ENCODE assay signal across 31 mouse cellular contexts in the genomic region with DNA sequence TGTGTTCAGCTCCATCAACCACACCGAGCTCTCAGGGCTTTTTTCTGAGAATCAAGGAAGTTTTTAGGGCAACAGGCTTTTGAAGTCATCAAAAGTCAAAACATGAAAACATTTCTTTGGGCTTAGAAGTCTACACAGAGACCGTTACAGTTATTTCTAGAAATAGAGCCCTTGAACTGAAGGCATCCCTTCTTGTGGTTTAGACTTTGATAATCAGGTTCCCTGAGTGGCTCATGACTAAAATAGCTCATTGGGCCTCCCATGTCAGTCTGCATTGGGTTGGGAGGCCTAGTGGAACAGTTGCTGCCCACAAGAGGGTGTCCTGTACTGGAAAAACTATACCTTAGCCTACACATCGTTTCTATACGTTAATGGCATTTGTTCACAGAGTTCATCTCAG.
DNase-seq lines count a peak whose midpoint lies in the region; ATAC-seq and TF ChIP-seq lines count a peak whose summit lies in the region.
"Had no signal": no experiment of that assay in that cellular context is flagged by ENCODE, and none has a peak within 500 bp of the region (broad histone marks: within the 10 kb centered on the region; RNA-seq: fewer than 3 reads in every experiment).

No protein-coding gene starts in this region.

- 68% methylated on average over 4 of the region's 4 CpGs for WGBS in heart, embryonic 12.5 days
- WGBS in heart, embryonic 10.5 days: 68% methylated on average over 4 of the region's 4 CpGs
- WGBS in heart, postnatal 0 days: 53% methylated on average over 4 of the region's 4 CpGs
- WGBS in heart, embryonic 11.5 days (ENCODE audit: insufficient replicate concordance): 71% methylated on average over 4 of the region's 4 CpGs
- WGBS in cerebellum, adult 2 months: 98% methylated on average over 4 of the region's 4 CpGs

- peak; percentile 32 for TF ChIP-seq CTCF in heart, postnatal 0 days (IDR thresholded peaks at IDR 0.05; ENCODE audit: low read depth)
- no peak for TF ChIP-seq CTCF in cerebellum, adult 2 months (IDR thresholded peaks at IDR 0.05; ENCODE audit: borderline replicate concordance, insufficient read depth, low read depth, low read length)

- TF ChIP-seq EP300 in heart, postnatal 0 days (IDR thresholded peaks at IDR 0.05; ENCODE audit: low read depth): no peak

- TF ChIP-seq POLR2A in cerebellum, adult 2 months (IDR thresholded peaks at IDR 0.05; ENCODE audit: borderline replicate concordance, insufficient read depth, low read length): no peak

- H3K4me3 ChIP-seq in heart, embryonic 12.5 days: no peak overlapping the region
- H3K4me3 ChIP-seq in heart, embryonic 10.5 days: no peak overlapping the region
- H3K4me3 ChIP-seq in heart, postnatal 0 days (ENCODE audit: low read depth, low read length): no peak overlapping the region
- H3K4me3 ChIP-seq in heart, embryonic 11.5 days (ENCODE audit: low read depth, low read length): no peak overlapping the region
- H3K4me3 ChIP-seq in cerebellum, adult 2 months (replicated peaks; ENCODE audit: insufficient read depth, low read depth, low read length): no peak overlapping the region
- H3K4me3 ChIP-seq: erythroblast, embryonic 14.5 days; gastrocnemius, adult 2 months; hindbrain, embryonic 12.5 days; limb, embryonic 10.5 days; limb, embryonic 15.5 days; liver, embryonic 13.5 days; megakaryocyte, embryonic 14.5 days; stomach, embryonic 15.5 days had no signal

- H3K27me3 ChIP-seq in heart, embryonic 12.5 days (replicated peaks): no peaks in the 10 kb centered on the region
- no peaks in the 10 kb centered on the region for H3K27me3 ChIP-seq in heart, embryonic 10.5 days (ENCODE audit: insufficient read depth, poor library complexity, severe bottlenecking)
- H3K27me3 ChIP-seq in heart, postnatal 0 days (ENCODE audit: control insufficient read depth, insufficient read depth, low read length): no peaks in the 10 kb centered on the region
- H3K27me3 ChIP-seq in heart, embryonic 11.5 days (ENCODE audit: control insufficient read depth, insufficient read depth, low read length): no peaks in the 10 kb centered on the region
- H3K27me3 ChIP-seq in cerebellum, adult 2 months (ENCODE audit: control insufficient read depth, insufficient read depth, low read length): no peaks in the 10 kb centered on the region
- H3K27me3 ChIP-seq: hindbrain, embryonic 12.5 days; limb, embryonic 15.5 days; liver, embryonic 13.5 days; megakaryocyte, embryonic 14.5 days; stomach, embryonic 15.5 days had no signal

- DNase-seq in heart, embryonic 10.5 days (ENCODE audit: low spot score): no peak
- DNase-seq in heart, postnatal 0 days (ENCODE audit: low spot score): no peak
- peak; percentile 64 for DNase-seq in CD4-positive helper T cell, adult 2 months (ENCODE audit: low read depth, low spot score)
- no peak for DNase-seq in cerebellum, adult 2 months
- DNase-seq in gastrocnemius, postnatal 25 days: no peak
- DNase-seq: adrenal gland, adult 8-10 months; cerebellum, adult 11 months; cerebellum, adult 9-11 months; gastrocnemius, adult 2 months; heart, postnatal 14 days; kidney, adult 9 months; kidney, postnatal 14 days; layer of hippocampus, adult 9-11 months; liver, embryonic 13.5 days; lung, adult 18-20 months; lung, postnatal 4 days; midbrain, embryonic 14.5 days; right cerebral cortex, postnatal 25 days had no signal

- H3K4me2 ChIP-seq in heart, embryonic 12.5 days: no peak overlapping the region
- H3K4me2 ChIP-seq in heart, postnatal 0 days (ENCODE audit: low read depth, low read length): no peak overlapping the region
- H3K4me2 ChIP-seq in heart, embryonic 11.5 days: no peak overlapping the region
- H3K4me2 ChIP-seq: hindbrain, embryonic 12.5 days; limb, embryonic 15.5 days; liver, embryonic 13.5 days; stomach, embryonic 15.5 days had no signal

- no peak overlapping the region for H3K9ac ChIP-seq in heart, embryonic 12.5 days
- no peak overlapping the region for H3K9ac ChIP-seq in heart, postnatal 0 days (replicated peaks; ENCODE audit: low read depth, low read length)
- no peak overlapping the region for H3K9ac ChIP-seq in heart, embryonic 11.5 days (ENCODE audit: low read depth, low read length)
- H3K9ac ChIP-seq: hindbrain, embryonic 12.5 days; limb, embryonic 15.5 days; liver, embryonic 13.5 days; stomach, embryonic 15.5 days had no signal

- ATAC-seq in heart, embryonic 12.5 days (ENCODE audit: insufficient number of reproducible peaks, low FRiP score): no peak
- ATAC-seq in heart, postnatal 0 days (ENCODE audit: insufficient read depth, low read depth): no peak
- no peak for ATAC-seq in heart, embryonic 11.5 days (replicated peaks; ENCODE audit: insufficient number of reproducible peaks, low FRiP score, low TSS enrichment)
- peak; percentile 63; the same call in 1 of the 2 replicates for ATAC-seq in common myeloid progenitor, adult 5-6 weeks (replicated peaks; ENCODE audit: low read depth, poor library complexity, severe bottlenecking)
- ATAC-seq: forebrain, embryonic 16.5 days; hindbrain, postnatal 0 days; intestine, postnatal 0 days; lung, postnatal 0 days had no signal

- no peaks in the 10 kb centered on the region for H3K36me3 ChIP-seq in heart, embryonic 12.5 days
- no peaks in the 10 kb centered on the region for H3K36me3 ChIP-seq in heart, embryonic 10.5 days
- no peaks in the 10 kb centered on the region for H3K36me3 ChIP-seq in heart, postnatal 0 days (replicated peaks; ENCODE audit: control insufficient read depth, insufficient read depth, low read length)
- no peaks in the 10 kb centered on the region for H3K36me3 ChIP-seq in heart, embryonic 11.5 days (ENCODE audit: control insufficient read depth, insufficient read depth, low read length)
- H3K36me3 ChIP-seq: hindbrain, embryonic 12.5 days; limb, embryonic 10.5 days; limb, embryonic 15.5 days; liver, embryonic 13.5 days; stomach, embryonic 15.5 days had no signal

- H3K4me1 ChIP-seq in heart, embryonic 12.5 days (replicated peaks): peaks cover 42% of the 10 kb centered on the region
- peaks cover 23% of the 10 kb centered on the region for H3K4me1 ChIP-seq in heart, embryonic 10.5 days
- peaks cover 28% of the 10 kb centered on the region; the same call in 1 of the 2 replicates for H3K4me1 ChIP-seq in heart, postnatal 0 days (ENCODE audit: control insufficient read depth, insufficient read depth)
- no peaks in the 10 kb centered on the region; the same call in 1 of the 2 replicates for H3K4me1 ChIP-seq in heart, embryonic 11.5 days (ENCODE audit: control insufficient read depth, insufficient read depth, low read length)
- peaks cover 6% of the 10 kb centered on the region for H3K4me1 ChIP-seq in cerebellum, adult 2 months (ENCODE audit: control insufficient read depth, insufficient read depth, low read length)
- H3K4me1 ChIP-seq: hindbrain, embryonic 12.5 days; liver, embryonic 13.5 days; stomach, embryonic 15.5 days had no signal

- 0 out of 2 replicates have a peak, but pooled peaks cover 3% of the 10 kb centered on the region for H3K9me3 ChIP-seq in heart, embryonic 12.5 days (replicated peaks)
- H3K9me3 ChIP-seq in heart, embryonic 10.5 days: peaks cover 4% of the 10 kb centered on the region; the same call in 1 of the 2 replicates
- no peaks in the 10 kb centered on the region for H3K9me3 ChIP-seq in heart, postnatal 0 days (replicated peaks; ENCODE audit: control insufficient read depth, low read length)
- peaks cover 3% of the 10 kb centered on the region for H3K9me3 ChIP-seq in heart, embryonic 11.5 days (replicated peaks; ENCODE audit: control insufficient read depth, low read length)
- H3K9me3 ChIP-seq: limb, embryonic 10.5 days; limb, embryonic 15.5 days; liver, embryonic 13.5 days; stomach, embryonic 15.5 days had no signal

- H3K27ac ChIP-seq in heart, embryonic 12.5 days (ENCODE audit: poor library complexity, severe bottlenecking): peak overlapping the region; percentile 29; the same call in 1 of the 2 replicates
- H3K27ac ChIP-seq in heart, embryonic 10.5 days: no peak overlapping the region
- H3K27ac ChIP-seq in heart, postnatal 0 days (ENCODE audit: low read depth): peak overlapping the region; percentile 86
- H3K27ac ChIP-seq in heart, embryonic 11.5 days (ENCODE audit: low read depth, low read length): no peak overlapping the region; the same call in 1 of the 2 replicates
- H3K27ac ChIP-seq in cerebellum, adult 2 months (ENCODE audit: insufficient read depth, low read length): no peak overlapping the region
- H3K27ac ChIP-seq: gastrocnemius, adult 2 months; hindbrain, embryonic 12.5 days; hindbrain, postnatal 0 days; limb, embryonic 10.5 days; limb, embryonic 15.5 days; liver, embryonic 13.5 days; stomach, embryonic 15.5 days had no signal

Comparison
In these comparisons a context has a peak if more than half of its experiments do, and no peak if none do; other contexts are left out.
1. H3K27ac ChIP-seq: peak in heart, embryonic 12.5 days (single experiment) and heart, postnatal 0 days (single experiment); none in heart, embryonic 10.5 days (single experiment), heart, embryonic 11.5 days (single experiment) and cerebellum, adult 2 months (single experiment).